Mouse (Mus musculus): ENCODE results near the gene Ercc6l. TPM values are rescaled to one million over a fixed set of nuclear protein-coding genes. Genes with fewer than 3 reads are reported as not detected.

Gene Ercc6l
- polyA plus RNA-seq (2016; fragmentation: Nextera tagmentation; extraction: Ambion mirVana), result 8.7 and 8.8 TPM in 2 replicates

- Histone ChIP-seq H3K9me3 (no peaks in the 10 kb centered on the region), H3K4me2 (replicated peaks) (peak within 1 kb of the TSS; percentile 54), H3K36me3 (no peaks in the 10 kb centered on the region), H3K9ac (peak within 1 kb of the TSS; percentile 22; the same call in 1 of the 2 replicates), H3K27me3 (replicated peaks) (no peaks in the 10 kb centered on the region), H3K4me3 (peak within 1 kb of the TSS; percentile 38), H3K4me1 (no peaks in the 10 kb centered on the region), H3K27ac (no peak within 1 kb of the TSS)
- 15% methylated on average over 42 of the region's 42 CpGs for WGBS
- ATAC-seq (ENCODE audit: low FRiP score, low read depth), result peak; percentile 99
Measured at GRCm38 (mm10) chrX:102156618-102157422, at the start of gene Ercc6l. Ercc6l (minus strand) TSS chrX:102157091.

DNA sequence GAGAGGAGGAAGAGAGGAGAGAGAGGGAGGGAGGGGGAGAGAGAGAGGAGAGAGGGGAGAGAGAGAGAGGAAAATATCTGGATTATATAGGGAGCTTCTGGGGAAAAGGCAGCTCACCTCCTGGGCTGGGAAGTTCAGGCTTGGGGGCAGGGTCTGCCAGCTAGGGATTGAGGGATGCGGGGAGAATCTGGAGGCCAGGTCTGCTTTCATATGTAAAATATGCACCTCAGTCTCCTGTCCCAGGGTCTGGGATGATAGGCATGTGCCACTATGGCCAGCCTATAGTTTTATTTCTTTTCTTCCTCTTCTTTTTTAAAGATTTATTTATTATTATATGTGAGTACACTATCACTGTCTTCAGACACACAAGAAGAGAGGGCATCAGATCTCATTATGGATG is 33.9 kb upstream of the Ercc6l start:
- peaks cover 3% of the 10 kb centered on the region; the same call in 1 of the 2 replicates for H3K36me3 ChIP-seq
- H3K4me2 ChIP-seq (replicated peaks), result no peak overlapping the region
- H3K4me3 ChIP-seq, result no peak overlapping the region
- WGBS, result 58% methylated on average over 1 of the region's 1 CpGs
- H3K9me3 ChIP-seq, result no peaks in the 10 kb centered on the region
- ATAC-seq (ENCODE audit: low FRiP score, low read depth), result no peak
- no peak overlapping the region for H3K9ac ChIP-seq
- 0 out of 2 replicates have a peak, but pooled peaks cover 4% of the 10 kb centered on the region for H3K27me3 ChIP-seq (replicated peaks)
- no peak overlapping the region for H3K27ac ChIP-seq
- 0 out of 2 replicates have a peak, but pooled peaks cover 5% of the 10 kb centered on the region for H3K4me1 ChIP-seq

- Histone ChIP-seq H3K4me1 (0 out of 2 replicates have a peak, but pooled peaks cover 5% of the 10 kb centered on the region), H3K27ac (no peak overlapping the region), H3K9ac (no peak overlapping the region), H3K36me3 (peaks cover 7% of the 10 kb centered on the region; the same call in 1 of the 2 replicates), H3K4me3 (no peak overlapping the region), H3K27me3 (replicated peaks) (0 out of 2 replicates have a peak, but pooled peaks cover 4% of the 10 kb centered on the region), H3K4me2 (replicated peaks) (peak overlapping the region; percentile 64; the same call in 1 of the 2 replicates), H3K9me3 (no peaks in the 10 kb centered on the region)
- 59% methylated on average over 5 of the region's 5 CpGs for WGBS
- ATAC-seq (ENCODE audit: low FRiP score, low read depth), result no peak
Measured at GRCm38 (mm10) chrX:102189581-102189980, 32.7 kb upstream of the Ercc6l start.

DNA sequence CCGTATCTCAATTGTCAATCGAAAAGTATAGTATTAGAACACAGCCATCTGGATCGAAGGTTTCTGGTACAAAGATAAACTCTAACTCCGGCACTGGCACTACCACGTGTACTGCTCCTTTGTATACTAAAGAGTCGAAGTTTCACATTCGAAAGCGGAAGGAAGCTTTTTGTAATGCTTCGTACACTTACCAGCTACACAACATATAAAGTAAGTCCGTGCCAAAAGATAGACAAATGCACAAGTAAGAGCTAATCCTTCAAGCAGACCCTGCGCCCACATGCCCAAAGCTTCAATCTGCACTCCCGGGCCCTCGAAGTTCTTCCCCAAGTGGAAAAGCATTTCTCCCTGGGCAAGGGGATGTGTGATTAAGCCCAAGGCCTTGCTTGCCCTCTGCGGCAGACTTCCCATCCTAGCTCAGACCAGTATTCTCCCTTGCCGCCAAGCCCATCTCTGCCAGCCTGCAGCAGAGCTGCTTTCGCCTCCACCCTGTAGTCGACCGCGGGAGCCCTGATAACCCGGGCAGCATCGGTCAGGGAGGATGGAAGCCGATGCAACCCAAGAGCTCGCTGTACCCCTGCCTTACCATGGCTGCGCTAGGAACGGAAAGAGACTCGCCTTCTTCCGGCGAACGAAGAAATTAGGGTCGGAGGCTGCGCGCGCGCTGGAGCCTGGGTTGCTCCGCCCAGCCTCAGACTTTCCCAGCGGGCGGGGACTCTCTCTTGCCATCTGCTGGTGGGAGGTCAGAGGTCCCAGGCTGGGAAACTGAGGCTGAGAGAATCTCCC is 32.0 kb upstream of the Ercc6l start, which contains the start of gene Rps4x:
Gene Rps4x, minus strand, starts transcription at position 683 of the 786 bp plus-strand sequence.
- ATAC-seq (ENCODE audit: low FRiP score, low read depth), result peak; percentile 91
- peak within 1 kb of the TSS; percentile 79 for H3K27ac ChIP-seq
- H3K9ac ChIP-seq, result peak within 1 kb of the TSS; percentile 71
- H3K9me3 ChIP-seq, result no peaks in the 10 kb centered on the region
- H3K27me3 ChIP-seq (replicated peaks), result 0 out of 2 replicates have a peak, but pooled peaks cover 4% of the 10 kb centered on the region
- 19% methylated on average over 37 of the region's 37 CpGs for WGBS
- H3K4me3 ChIP-seq, result peak within 1 kb of the TSS; percentile 51
- 0 out of 2 replicates have a peak, but pooled peaks cover 5% of the 10 kb centered on the region for H3K4me1 ChIP-seq
- H3K36me3 ChIP-seq, result peaks cover 14% of the 10 kb centered on the region; the same call in 1 of the 2 replicates
- H3K4me2 ChIP-seq (replicated peaks), result peak within 1 kb of the TSS; percentile 64

DNA sequence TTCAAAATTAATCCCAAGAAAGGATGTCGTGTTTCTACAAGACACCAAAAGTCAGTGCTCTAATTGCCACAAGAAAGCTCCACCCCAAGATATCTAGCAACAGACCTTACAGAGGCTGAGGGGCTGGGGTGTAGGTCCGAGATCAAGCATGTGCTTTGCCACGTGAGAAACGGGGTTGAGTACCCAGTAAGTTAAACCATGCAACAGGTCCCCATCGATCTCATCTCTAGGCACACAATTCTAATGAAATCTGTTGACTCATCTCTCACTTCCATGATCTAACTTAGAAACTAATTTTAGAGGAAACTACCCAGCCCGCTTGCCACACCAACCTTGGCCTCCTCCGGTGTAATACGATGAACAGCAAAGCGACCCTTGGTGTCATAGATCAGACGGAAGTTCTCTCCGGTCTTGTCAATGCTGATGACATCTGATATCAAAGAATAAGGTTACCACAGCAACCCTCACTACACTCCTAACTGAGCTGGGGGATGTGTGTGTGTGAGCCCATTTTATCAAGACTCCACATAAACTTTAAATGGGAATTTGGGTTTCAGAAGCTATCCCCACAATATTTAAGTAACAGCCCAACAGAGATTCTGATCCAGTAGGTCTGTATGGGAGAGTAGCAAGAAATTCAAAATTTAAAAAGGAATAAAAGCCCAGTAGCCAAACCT is 30.3 kb upstream of the Ercc6l start:
- Histone ChIP-seq H3K9ac (0 out of 2 replicates have a peak overlapping the region, but pooled peaks have one; percentile 21), H3K4me3 (peak overlapping the region; percentile 19), H3K27me3 (replicated peaks) (no peaks in the 10 kb centered on the region), H3K4me2 (replicated peaks) (peak overlapping the region; percentile 64), H3K9me3 (no peaks in the 10 kb centered on the region), H3K36me3 (peaks cover 19% of the 10 kb centered on the region; the same call in 1 of the 2 replicates), H3K27ac (no peak overlapping the region), H3K4me1 (0 out of 2 replicates have a peak, but pooled peaks cover 5% of the 10 kb centered on the region)
- no peak for ATAC-seq (ENCODE audit: low FRiP score, low read depth)
- WGBS, result 47% methylated on average over 11 of the region's 11 CpGs

DNA sequence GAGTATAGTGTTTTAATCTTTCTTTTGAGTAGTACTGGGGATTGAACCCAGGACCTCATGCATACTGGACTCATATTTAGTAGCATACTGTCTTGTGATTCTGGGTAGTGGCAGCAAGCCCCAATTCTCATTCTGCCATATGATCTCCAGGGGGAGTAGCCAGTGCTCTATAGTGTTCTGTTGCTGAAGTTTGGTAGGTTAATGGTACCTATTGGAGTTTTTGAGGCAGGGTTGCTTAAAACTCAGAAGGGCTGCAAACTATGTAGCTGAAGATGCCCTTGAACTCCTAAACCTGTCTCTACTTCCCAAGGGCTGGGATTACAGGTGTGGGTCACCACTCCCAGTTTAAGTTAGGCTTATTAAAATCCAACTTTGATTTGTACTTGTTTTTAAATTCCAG is 25.7 kb upstream of the Ercc6l start:
- Histone ChIP-seq H3K27ac (no peak overlapping the region), H3K36me3 (peaks cover 19% of the 10 kb centered on the region; the same call in 1 of the 2 replicates), H3K4me3 (no peak overlapping the region), H3K27me3 (replicated peaks) (no peaks in the 10 kb centered on the region), H3K9ac (no peak overlapping the region), H3K4me2 (replicated peaks) (no peak overlapping the region), H3K9me3 (no peaks in the 10 kb centered on the region), H3K4me1 (0 out of 2 replicates have a peak, but pooled peaks cover 5% of the 10 kb centered on the region)
- no peak for ATAC-seq (ENCODE audit: low FRiP score, low read depth)

DNA sequence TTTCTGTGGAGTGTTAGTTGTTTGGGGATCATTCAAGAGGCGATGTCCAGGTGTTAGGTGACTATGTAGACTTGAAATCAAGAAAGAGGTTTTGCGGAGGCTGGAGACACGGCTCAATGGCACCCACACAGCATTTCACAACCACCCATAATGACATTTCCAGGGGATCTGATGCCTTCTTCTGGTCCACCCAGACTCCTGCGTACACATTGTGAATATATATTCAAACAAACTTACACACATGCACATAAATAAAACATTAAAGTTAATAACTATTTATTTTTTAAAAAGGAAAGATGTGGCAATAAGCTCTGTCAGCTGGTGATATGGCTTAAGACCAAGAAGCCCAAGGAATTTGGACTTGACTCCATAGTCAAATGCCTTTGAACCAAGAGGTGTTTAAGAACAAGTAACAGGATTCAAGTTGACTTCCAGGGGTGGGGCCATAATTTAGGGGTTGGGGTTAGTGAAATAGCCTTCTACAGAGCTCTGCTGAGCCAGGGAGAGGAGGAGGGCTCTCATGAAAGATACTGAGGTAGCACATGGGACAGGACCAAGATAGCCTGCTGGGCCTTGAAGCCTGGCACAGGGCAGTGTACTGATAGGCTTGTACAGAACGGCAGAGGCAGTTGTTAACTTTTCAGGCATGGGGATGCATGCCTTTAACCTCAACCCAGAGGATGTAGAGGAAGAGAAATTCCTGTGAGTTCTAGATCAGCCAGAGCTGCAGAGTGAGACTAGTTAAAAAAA is 18.8 kb upstream of the Ercc6l start:
- Histone ChIP-seq H3K9ac (no peak overlapping the region), H3K27ac (no peak overlapping the region), H3K4me3 (no peak overlapping the region), H3K36me3 (no peaks in the 10 kb centered on the region), H3K9me3 (no peaks in the 10 kb centered on the region), H3K4me2 (replicated peaks) (no peak overlapping the region), H3K4me1 (no peaks in the 10 kb centered on the region), H3K27me3 (replicated peaks) (no peaks in the 10 kb centered on the region)
- ATAC-seq (ENCODE audit: low FRiP score, low read depth), result no peak
- 90% methylated on average over 5 of the region's 5 CpGs for WGBS

DNA sequence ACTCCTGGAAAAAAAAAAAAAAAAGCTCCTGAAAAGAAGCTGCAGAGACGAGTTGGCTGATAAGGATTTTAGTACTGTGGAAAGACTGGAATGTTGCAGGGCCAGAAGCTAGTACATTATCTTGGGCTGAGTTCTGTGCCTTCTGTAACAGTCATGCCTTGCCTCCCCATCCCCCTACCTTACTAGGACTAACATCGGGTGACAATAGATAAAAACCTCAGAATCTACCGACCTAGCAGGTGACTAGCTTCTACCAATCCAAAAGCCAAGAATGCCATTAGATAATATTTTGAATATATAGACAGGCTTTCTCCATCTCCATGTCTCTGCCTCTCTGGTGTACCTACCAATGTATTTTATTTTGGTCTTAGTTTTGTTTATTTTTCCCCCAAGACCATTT is 14.0 kb upstream of the Ercc6l start:
- Histone ChIP-seq H3K27me3 (replicated peaks) (no peaks in the 10 kb centered on the region), H3K4me1 (no peaks in the 10 kb centered on the region), H3K27ac (no peak overlapping the region), H3K9ac (no peak overlapping the region), H3K4me3 (no peak overlapping the region), H3K4me2 (replicated peaks) (no peak overlapping the region), H3K36me3 (no peaks in the 10 kb centered on the region), H3K9me3 (no peaks in the 10 kb centered on the region)
- ATAC-seq (ENCODE audit: low FRiP score, low read depth), result no peak
- 75% methylated on average over 3 of the region's 3 CpGs for WGBS

DNA sequence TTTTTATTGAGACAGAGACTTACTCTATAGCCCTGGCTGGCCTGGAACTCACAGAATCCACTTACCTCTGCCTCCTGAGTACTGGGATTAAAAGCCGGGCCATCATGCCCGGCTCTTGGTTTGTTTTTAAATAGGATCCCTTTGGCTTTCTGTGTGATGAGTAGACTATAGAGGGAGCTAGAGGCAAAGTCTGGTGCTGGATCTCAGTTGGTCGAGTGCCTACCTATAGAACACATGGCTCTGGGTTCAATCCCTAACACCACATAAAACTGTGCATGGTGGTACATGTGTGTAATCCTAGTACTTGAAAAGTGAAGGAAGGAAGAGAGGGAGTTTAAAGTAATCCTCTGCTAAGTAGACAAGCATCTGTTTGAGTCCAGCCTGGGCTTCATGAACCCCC is 13.2 kb upstream of the Ercc6l start:
- H3K4me2 ChIP-seq (replicated peaks), result no peak overlapping the region
- no peak overlapping the region for H3K9ac ChIP-seq
- H3K27ac ChIP-seq, result no peak overlapping the region
- H3K36me3 ChIP-seq, result no peaks in the 10 kb centered on the region
- no peaks in the 10 kb centered on the region for H3K4me1 ChIP-seq
- no peak for ATAC-seq (ENCODE audit: low FRiP score, low read depth)
- H3K4me3 ChIP-seq, result no peak overlapping the region
- H3K9me3 ChIP-seq, result no peaks in the 10 kb centered on the region
- no peaks in the 10 kb centered on the region for H3K27me3 ChIP-seq (replicated peaks)
- 50% methylated on average over 3 of the region's 3 CpGs for WGBS

- Histone ChIP-seq H3K27ac (no peak overlapping the region), H3K9ac (no peak overlapping the region), H3K4me1 (no peaks in the 10 kb centered on the region), H3K4me3 (no peak overlapping the region), H3K9me3 (no peaks in the 10 kb centered on the region), H3K27me3 (replicated peaks) (no peaks in the 10 kb centered on the region), H3K4me2 (replicated peaks) (no peak overlapping the region), H3K36me3 (no peaks in the 10 kb centered on the region)
- ATAC-seq (ENCODE audit: low FRiP score, low read depth), result no peak
- 67% methylated on average over 1 of the region's 1 CpGs for WGBS
Measured at GRCm38 (mm10) chrX:102169724-102170123, 12.8 kb upstream of the Ercc6l start.

DNA sequence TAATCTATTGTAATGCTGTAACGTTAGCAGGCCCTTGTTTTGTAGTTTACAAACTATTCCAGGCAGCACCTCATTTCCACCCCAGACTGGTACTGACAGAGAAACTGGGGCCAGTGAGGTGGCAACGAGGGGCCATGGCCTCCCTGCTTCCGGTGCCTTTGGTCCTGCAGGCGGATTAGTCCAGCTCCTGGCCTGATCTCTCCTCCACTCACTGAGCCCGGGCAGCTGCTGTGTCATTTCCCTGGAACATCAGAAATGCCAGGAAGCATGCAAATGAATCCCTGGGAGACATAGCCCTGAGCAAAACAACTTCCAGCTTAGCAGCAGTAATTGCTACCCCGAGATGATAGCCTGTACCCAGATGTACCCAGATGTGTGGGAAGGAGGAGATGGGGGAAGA is 10.1 kb upstream of the Ercc6l start:
- peak; percentile 33; the same call in 1 of the 2 replicates for ATAC-seq (ENCODE audit: low FRiP score, low read depth)
- H3K4me1 ChIP-seq, result no peaks in the 10 kb centered on the region
- no peak overlapping the region for H3K9ac ChIP-seq
- no peaks in the 10 kb centered on the region for H3K27me3 ChIP-seq (replicated peaks)
- no peaks in the 10 kb centered on the region for H3K9me3 ChIP-seq
- no peak overlapping the region for H3K4me2 ChIP-seq (replicated peaks)
- H3K27ac ChIP-seq, result no peak overlapping the region
- H3K4me3 ChIP-seq, result no peak overlapping the region
- WGBS, result 27% methylated on average over 6 of the region's 6 CpGs
- H3K36me3 ChIP-seq, result no peaks in the 10 kb centered on the region

Data from neural tube, embryonic 12.5 days (tissue).